Comparison of ENCODE assay signal across 10 mouse cellular contexts in genomic region chr3:107505464-107506367, GRCm38 (mm10). TPM values are rescaled to one million over a fixed set of nuclear protein-coding genes. Genes with fewer than 3 reads are reported as not detected.
DNase-seq lines count a peak whose midpoint lies in the region; ATAC-seq lines count a peak whose summit lies in the region.
"Had no signal": no experiment of that assay in that cellular context is flagged by ENCODE, and none has a peak within 500 bp of the region (broad histone marks: within the 10 kb centered on the region; RNA-seq: fewer than 3 reads in every experiment).

No protein-coding gene starts in this region.

- H3K4me2 ChIP-seq in heart, embryonic 12.5 days, result peak overlapping the region; percentile 27; the same call in 1 of the 2 replicates
- H3K4me2 ChIP-seq in forebrain, embryonic 14.5 days (ENCODE audit: low read length), result peak overlapping the region; percentile 23
- peak overlapping the region; percentile 27; the same call in 1 of the 2 replicates for H3K4me2 ChIP-seq in kidney, embryonic 15.5 days
- H3K4me2 ChIP-seq in neural tube, embryonic 14.5 days (ENCODE audit: low read depth, low read length), result no peak overlapping the region
- H3K4me2 ChIP-seq: liver, embryonic 13.5 days had no signal

- WGBS in heart, embryonic 12.5 days, result 36% methylated on average over 4 of the region's 4 CpGs
- 8% methylated on average over 4 of the region's 4 CpGs for WGBS in forebrain, embryonic 14.5 days
- WGBS in kidney, embryonic 15.5 days, result 41% methylated on average over 4 of the region's 4 CpGs
- 34% methylated on average over 4 of the region's 4 CpGs for WGBS in neural tube, embryonic 14.5 days

- H3K27ac ChIP-seq in heart, embryonic 12.5 days (ENCODE audit: poor library complexity, severe bottlenecking), result peak overlapping the region; percentile 83
- peak overlapping the region; percentile 78 for H3K27ac ChIP-seq in forebrain, embryonic 14.5 days (ENCODE audit: low read depth, low read length)
- peak overlapping the region; percentile 84 for H3K27ac ChIP-seq in kidney, embryonic 15.5 days
- H3K27ac ChIP-seq in neural tube, embryonic 14.5 days (ENCODE audit: low read depth, low read length), result no peak overlapping the region
- H3K27ac ChIP-seq: liver, embryonic 13.5 days had no signal

- H3K36me3 ChIP-seq in heart, embryonic 12.5 days, result peaks cover 7% of the 10 kb centered on the region
- no peaks in the 10 kb centered on the region for H3K36me3 ChIP-seq in forebrain, embryonic 14.5 days (ENCODE audit: control insufficient read depth, insufficient read depth, low read length)
- H3K36me3 ChIP-seq in kidney, embryonic 15.5 days, result 0 out of 2 replicates have a peak, but pooled peaks cover under 1% of the 10 kb centered on the region
- H3K36me3 ChIP-seq in neural tube, embryonic 14.5 days (ENCODE audit: control insufficient read depth, insufficient read depth, low read length), result no peaks in the 10 kb centered on the region
- H3K36me3 ChIP-seq: liver, embryonic 13.5 days had no signal

- H3K9me3 ChIP-seq in heart, embryonic 12.5 days (replicated peaks), result peaks cover 8% of the 10 kb centered on the region
- H3K9me3 ChIP-seq in forebrain, embryonic 14.5 days (replicated peaks; ENCODE audit: control insufficient read depth, low read length), result no peaks in the 10 kb centered on the region
- no peaks in the 10 kb centered on the region; the same call in 1 of the 2 replicates for H3K9me3 ChIP-seq in kidney, embryonic 15.5 days (replicated peaks)
- H3K9me3 ChIP-seq in neural tube, embryonic 14.5 days (ENCODE audit: control insufficient read depth, low read length), result no peaks in the 10 kb centered on the region
- H3K9me3 ChIP-seq: liver, embryonic 13.5 days had no signal

- intact Hi-C loops in gastrocnemius, postnatal 36 days (cut with DNase I), result no loop called here

- no peak overlapping the region for H3K9ac ChIP-seq in heart, embryonic 12.5 days
- H3K9ac ChIP-seq in forebrain, embryonic 14.5 days (ENCODE audit: low read length), result peak overlapping the region; percentile 29; the same call in 1 of the 2 replicates
- H3K9ac ChIP-seq in kidney, embryonic 15.5 days, result no peak overlapping the region
- H3K9ac ChIP-seq in neural tube, embryonic 14.5 days (replicated peaks; ENCODE audit: low read depth, low read length), result no peak overlapping the region
- H3K9ac ChIP-seq: liver, embryonic 13.5 days had no signal

- DNase-seq in heart, adult 11 months, result no peak
- DNase-seq in forebrain, embryonic 14.5 days (ENCODE audit: low spot score), result peak; percentile 88
- DNase-seq in ovary, postnatal 14 days (ENCODE audit: low spot score), result no peak
- no peak for DNase-seq in gastrocnemius, postnatal 36 days
- DNase-seq in adrenal gland, adult 18-20 months (ENCODE audit: low spot score in 2 of 2), result no peak
- DNase-seq: liver, embryonic 13.5 days had no signal

- H3K4me1 ChIP-seq in heart, embryonic 12.5 days (replicated peaks), result peaks cover 31% of the 10 kb centered on the region
- peaks cover 36% of the 10 kb centered on the region for H3K4me1 ChIP-seq in forebrain, embryonic 14.5 days (ENCODE audit: control insufficient read depth, insufficient read depth, low read length)
- H3K4me1 ChIP-seq in kidney, embryonic 15.5 days, result peaks cover 31% of the 10 kb centered on the region
- peaks cover 24% of the 10 kb centered on the region for H3K4me1 ChIP-seq in neural tube, embryonic 14.5 days (ENCODE audit: control insufficient read depth, insufficient read depth, low read length)
- H3K4me1 ChIP-seq: liver, embryonic 13.5 days had no signal

- no peak overlapping the region for H3K4me3 ChIP-seq in heart, embryonic 12.5 days
- H3K4me3 ChIP-seq in forebrain, embryonic 14.5 days (ENCODE audit: low read depth, low read length), result no peak overlapping the region
- H3K4me3 ChIP-seq in kidney, embryonic 15.5 days (replicated peaks), result no peak overlapping the region
- no peak overlapping the region for H3K4me3 ChIP-seq in neural tube, embryonic 14.5 days (ENCODE audit: low read depth, low read length)
- H3K4me3 ChIP-seq: liver, embryonic 13.5 days had no signal

- 0 out of 2 replicates have a peak, but pooled peaks have one; percentile 59 for ATAC-seq in heart, embryonic 12.5 days (ENCODE audit: insufficient number of reproducible peaks, low FRiP score)
- ATAC-seq in forebrain, embryonic 14.5 days, result peak; percentile 77
- ATAC-seq in kidney, embryonic 15.5 days (replicated peaks; ENCODE audit: low FRiP score), result peak; percentile 91
- peak; percentile 62; the same call in 1 of the 2 replicates for ATAC-seq in neural tube, embryonic 14.5 days (ENCODE audit: low read depth)

- no peaks in the 10 kb centered on the region for H3K27me3 ChIP-seq in heart, embryonic 12.5 days (replicated peaks)
- no peaks in the 10 kb centered on the region for H3K27me3 ChIP-seq in forebrain, embryonic 14.5 days (replicated peaks; ENCODE audit: control insufficient read depth, insufficient read depth, low read length)
- H3K27me3 ChIP-seq in kidney, embryonic 15.5 days, result peaks cover 18% of the 10 kb centered on the region
- no peaks in the 10 kb centered on the region for H3K27me3 ChIP-seq in neural tube, embryonic 14.5 days (ENCODE audit: control insufficient read depth, insufficient read depth, low read length)
- H3K27me3 ChIP-seq: liver, embryonic 13.5 days had no signal

RNA-seq across cellular contexts. Expression of gene Slc6a17, which starts 12.1 kb away (rescaled TPM):
- 3.9 and 4.6 TPM in 2 replicates for polyA plus RNA-seq in heart, embryonic 12.5 days (2016; fragmentation: Nextera tagmentation; extraction: Ambion mirVana)
- 12.8 and 15.4 TPM in 2 replicates for polyA plus RNA-seq in forebrain, embryonic 14.5 days (2014; fragmentation: Nextera tagmentation; extraction: Ambion mirVana)
- polyA plus RNA-seq in kidney, embryonic 15.5 days (2015; fragmentation: Nextera tagmentation; extraction: Ambion mirVana), result 3.3 and 3.6 TPM in 2 replicates
- polyA plus RNA-seq in neural tube, embryonic 14.5 days (2014; fragmentation: Nextera tagmentation; extraction: Ambion mirVana), result 15.1 and 16.6 TPM in 2 replicates
- 1 to 10 TPM in 1 of 2 experiments, under 1 TPM in 1; 0.26 to 1.4 TPM for total RNA-seq in gastrocnemius, postnatal 36 days (2021)
- 10 to 100 TPM in 1 of 2 experiments, 1 to 10 TPM in 1; 6.4 to 14.9 TPM for total RNA-seq in adrenal gland, adult 18-20 months (2021)

RNA-seq across cellular contexts. Expression of gene Kcnc4, which starts 46.4 kb away (rescaled TPM):
- polyA plus RNA-seq in heart, embryonic 12.5 days (2016; fragmentation: Nextera tagmentation; extraction: Ambion mirVana), result 0.12 and 0.15 TPM in 2 replicates
- 1.4 and 1.8 TPM in 2 replicates for polyA plus RNA-seq in forebrain, embryonic 14.5 days (2014; fragmentation: Nextera tagmentation; extraction: Ambion mirVana)
- polyA plus RNA-seq in kidney, embryonic 15.5 days (2015; fragmentation: Nextera tagmentation; extraction: Ambion mirVana), result 0.26 and 0.31 TPM in 2 replicates
- polyA plus RNA-seq in neural tube, embryonic 14.5 days (2014; fragmentation: Nextera tagmentation; extraction: Ambion mirVana), result 6.2 and 7.7 TPM in 2 replicates
- total RNA-seq in gastrocnemius, postnatal 36 days (2021), result 10 to 100 TPM; 72.7 to 86.8 TPM
- 10 to 100 TPM in 1 of 2 experiments, 1 to 10 TPM in 1; 9.4 to 12.9 TPM for total RNA-seq in adrenal gland, adult 18-20 months (2021)
- polyA plus RNA-seq: liver, embryonic 13.5 days had no signal

RNA-seq across cellular contexts. Expression of gene Ubl4b, which starts 49.2 kb away (rescaled TPM):
- polyA plus RNA-seq in heart, embryonic 12.5 days (2016; fragmentation: Nextera tagmentation; extraction: Ambion mirVana), result not detected in 2 replicates
- not detected in 2 replicates for polyA plus RNA-seq in forebrain, embryonic 14.5 days (2014; fragmentation: Nextera tagmentation; extraction: Ambion mirVana)
- not detected in 2 replicates for polyA plus RNA-seq in kidney, embryonic 15.5 days (2015; fragmentation: Nextera tagmentation; extraction: Ambion mirVana)
- polyA plus RNA-seq in neural tube, embryonic 14.5 days (2014; fragmentation: Nextera tagmentation; extraction: Ambion mirVana), result not detected in 2 replicates
- total RNA-seq in gastrocnemius, postnatal 36 days (2021), result not detected
- not detected for total RNA-seq in adrenal gland, adult 18-20 months (2021)
- total RNA-seq: heart, postnatal 14 days had no signal
- polyA plus RNA-seq: liver, embryonic 13.5 days had no signal
